11 mouse cellular contexts compared by ENCODE assay signal in genomic region chr4:87086933-87087577, GRCm38 (mm10).
A peak's percentile ranks its signal among the peaks of the same experiment; 100 is the strongest.
DNase-seq lines count a peak whose midpoint lies in the region; ATAC-seq lines count a peak whose summit lies in the region.
"Had no signal": no experiment of that assay in that cellular context is flagged by ENCODE, and none has a peak within 500 bp of the region (broad histone marks: within the 10 kb centered on the region; RNA-seq: fewer than 3 reads in every experiment).

No protein-coding gene starts in this region.

- no peaks in the 10 kb centered on the region for H3K4me1 ChIP-seq in midbrain, embryonic 12.5 days
- H3K4me1 ChIP-seq in midbrain, embryonic 10.5 days = no peaks in the 10 kb centered on the region
- H3K4me1 ChIP-seq in embryonic facial prominence, embryonic 12.5 days = peaks cover 6% of the 10 kb centered on the region; the same call in 1 of the 2 replicates
- H3K4me1 ChIP-seq in hindbrain, embryonic 11.5 days (replicated peaks; ENCODE audit: control insufficient read depth, insufficient read depth, low read length) = no peaks in the 10 kb centered on the region

- DNase-seq in midbrain, embryonic 10.5 days (ENCODE audit: low spot score) = no peak
- DNase-seq in hindbrain, embryonic 11.5 days (ENCODE audit: low spot score) = peak; percentile 6
- DNase-seq in neural tube, embryonic 10.5 days (ENCODE audit: extremely low spot score, low spot score) = peak; percentile 15
- no peak for DNase-seq in cerebellum, postnatal 25 days
- no peak for DNase-seq in ovary, postnatal 36 days (ENCODE audit: low spot score)
- DNase-seq: layer of hippocampus, adult 9-11 months had no signal

- H3K36me3 ChIP-seq in midbrain, embryonic 12.5 days = no peaks in the 10 kb centered on the region
- no peaks in the 10 kb centered on the region for H3K36me3 ChIP-seq in midbrain, embryonic 10.5 days
- H3K36me3 ChIP-seq in embryonic facial prominence, embryonic 12.5 days = no peaks in the 10 kb centered on the region
- no peaks in the 10 kb centered on the region for H3K36me3 ChIP-seq in hindbrain, embryonic 11.5 days (ENCODE audit: control insufficient read depth, insufficient read depth, low read length)
- H3K36me3 ChIP-seq: embryonic facial prominence, embryonic 13.5 days had no signal

- H3K27ac ChIP-seq in midbrain, embryonic 12.5 days (replicated peaks) = peak overlapping the region; percentile 61
- no peak overlapping the region for H3K27ac ChIP-seq in midbrain, embryonic 10.5 days (replicated peaks)
- H3K27ac ChIP-seq in embryonic facial prominence, embryonic 12.5 days = 0 out of 2 replicates have a peak overlapping the region, but pooled peaks have one; percentile 25
- no peak overlapping the region for H3K27ac ChIP-seq in hindbrain, embryonic 11.5 days (ENCODE audit: low read depth, low read length)
- H3K27ac ChIP-seq: embryonic facial prominence, embryonic 13.5 days; stomach, postnatal 0 days had no signal

- no peak overlapping the region for H3K4me3 ChIP-seq in midbrain, embryonic 12.5 days
- no peak overlapping the region for H3K4me3 ChIP-seq in midbrain, embryonic 10.5 days
- H3K4me3 ChIP-seq in embryonic facial prominence, embryonic 12.5 days = no peak overlapping the region
- H3K4me3 ChIP-seq in hindbrain, embryonic 11.5 days (ENCODE audit: low read depth, low read length) = no peak overlapping the region
- H3K4me3 ChIP-seq: embryonic facial prominence, embryonic 13.5 days had no signal

- no peak overlapping the region for H3K9ac ChIP-seq in midbrain, embryonic 12.5 days (replicated peaks)
- H3K9ac ChIP-seq in embryonic facial prominence, embryonic 12.5 days = no peak overlapping the region
- H3K9ac ChIP-seq in hindbrain, embryonic 11.5 days (ENCODE audit: low read depth, low read length) = no peak overlapping the region
- H3K9ac ChIP-seq: embryonic facial prominence, embryonic 13.5 days had no signal

- no peaks in the 10 kb centered on the region for H3K9me3 ChIP-seq in midbrain, embryonic 12.5 days
- no peaks in the 10 kb centered on the region for H3K9me3 ChIP-seq in midbrain, embryonic 10.5 days (replicated peaks)
- no peaks in the 10 kb centered on the region for H3K9me3 ChIP-seq in embryonic facial prominence, embryonic 12.5 days
- no peaks in the 10 kb centered on the region for H3K9me3 ChIP-seq in hindbrain, embryonic 11.5 days (ENCODE audit: control insufficient read depth, low read length)
- H3K9me3 ChIP-seq: embryonic facial prominence, embryonic 13.5 days had no signal

- no peaks in the 10 kb centered on the region for H3K27me3 ChIP-seq in midbrain, embryonic 12.5 days
- H3K27me3 ChIP-seq in midbrain, embryonic 10.5 days (ENCODE audit: low read depth, poor library complexity, severe bottlenecking) = no peaks in the 10 kb centered on the region
- H3K27me3 ChIP-seq in embryonic facial prominence, embryonic 12.5 days = no peaks in the 10 kb centered on the region
- H3K27me3 ChIP-seq in hindbrain, embryonic 11.5 days (ENCODE audit: control insufficient read depth, insufficient read depth, low read length) = no peaks in the 10 kb centered on the region

- no peak for ATAC-seq in midbrain, embryonic 12.5 days (ENCODE audit: low FRiP score, low read depth)
- no peak for ATAC-seq in embryonic facial prominence, embryonic 12.5 days (ENCODE audit: insufficient number of reproducible peaks, insufficient read depth, low FRiP score, low TSS enrichment)
- no peak for ATAC-seq in hindbrain, embryonic 11.5 days (ENCODE audit: low FRiP score)
- no peak for ATAC-seq in inflammation-experienced regulatory T-cells, adult 6 months

- H3K4me2 ChIP-seq in midbrain, embryonic 12.5 days (replicated peaks) = no peak overlapping the region
- 0 out of 2 replicates have a peak overlapping the region, but pooled peaks have one; percentile 8 for H3K4me2 ChIP-seq in embryonic facial prominence, embryonic 12.5 days (replicated peaks)
- no peak overlapping the region for H3K4me2 ChIP-seq in hindbrain, embryonic 11.5 days (replicated peaks; ENCODE audit: low read depth, low read length)
- H3K4me2 ChIP-seq: embryonic facial prominence, embryonic 13.5 days had no signal

- WGBS in midbrain, embryonic 12.5 days = 73% methylated on average over 11 of the region's 11 CpGs
- 84% methylated on average over 11 of the region's 11 CpGs for WGBS in midbrain, embryonic 10.5 days
- WGBS in embryonic facial prominence, embryonic 12.5 days = 42% methylated on average over 11 of the region's 11 CpGs
- 76% methylated on average over 11 of the region's 11 CpGs for WGBS in hindbrain, embryonic 11.5 days

Comparison
In these comparisons a context has a peak if more than half of its experiments do, and no peak if none do; other contexts are left out.
1. H3K27ac ChIP-seq: peak in midbrain, embryonic 12.5 days (single experiment) and embryonic facial prominence, embryonic 12.5 days (single experiment); none in midbrain, embryonic 10.5 days (single experiment) and hindbrain, embryonic 11.5 days (single experiment).
2. DNase-seq: peak in hindbrain, embryonic 11.5 days (single experiment) and neural tube, embryonic 10.5 days (single experiment); none in midbrain, embryonic 10.5 days (single experiment), cerebellum, postnatal 25 days (0 of 2) and ovary, postnatal 36 days (single experiment).